In the genomic region with DNA sequence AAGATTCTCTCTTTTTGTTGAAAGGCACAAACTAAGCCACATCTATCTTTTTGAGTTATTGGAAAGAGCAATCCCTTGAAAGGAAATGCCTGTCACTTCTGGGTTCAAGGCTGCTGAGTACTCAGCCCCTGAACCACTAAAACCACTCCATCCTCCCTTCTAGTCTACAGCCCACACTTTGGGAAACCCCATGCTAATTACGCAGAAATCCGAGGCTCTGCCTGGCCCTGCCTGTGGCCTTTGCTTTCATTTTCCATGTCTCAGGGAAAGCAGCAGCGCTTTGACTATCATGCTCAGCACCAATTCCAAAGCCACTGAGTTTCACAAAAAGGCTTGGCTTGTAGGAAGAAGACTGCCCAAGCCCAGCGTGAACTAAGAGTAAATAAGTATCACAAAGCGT, we compare ENCODE assay signal across 1 mouse cellular context.
TF ChIP-seq lines count a peak whose summit lies in the region.

No protein-coding gene starts in this region.

TF ChIP-seq in CH12.LX, 34 proteins besides CTCF, POLR2A, EP300 and RAD21 (continued from another document):
- TF ChIP-seq USF2 (conservative IDR thresholded peaks at IDR 0.05; ENCODE audit: low read depth, low read length) = no peak
- no peak for TF ChIP-seq SIN3A (IDR thresholded peaks at IDR 0.05; ENCODE audit: low read length)
- TF ChIP-seq NELFE (IDR thresholded peaks at IDR 0.05; ENCODE audit: low read depth, low read length) = no peak
- TF ChIP-seq ZC3H11A (IDR thresholded peaks at IDR 0.05; ENCODE audit: low read depth, low read length) = no peak
- no peak for TF ChIP-seq GABPA (IDR thresholded peaks at IDR 0.05; ENCODE audit: insufficient replicate concordance, low read depth, low read length)
- TF ChIP-seq SMC3 (IDR thresholded peaks at IDR 0.05; ENCODE audit: low read depth, low read length) = no peak
- no peak for TF ChIP-seq ELF1 (IDR thresholded peaks at IDR 0.05; ENCODE audit: low read depth, low read length)
- TF ChIP-seq MEF2A (IDR thresholded peaks at IDR 0.05; ENCODE audit: borderline replicate concordance, low read depth, low read length) = no peak
- TF ChIP-seq CHD1 (IDR thresholded peaks at IDR 0.05; ENCODE audit: low read depth, low read length) = no peak
- TF ChIP-seq ZNF384 (IDR thresholded peaks at IDR 0.05; ENCODE audit: low read depth, low read length) = no peak
- no peak for TF ChIP-seq JUN (IDR thresholded peaks at IDR 0.05; ENCODE audit: insufficient read depth, low read depth, low read length)
- TF ChIP-seq MYC (IDR thresholded peaks at IDR 0.05; ENCODE audit: low read depth, low read length) = no peak
